Mouse (Mus musculus): ENCODE results near the gene Pdzd2. TPM values are rescaled to one million over a fixed set of nuclear protein-coding genes. Genes with fewer than 3 reads are reported as not detected.

The Pdzd2 gene
- 3.4 and 3.9 TPM in 2 replicates for polyA plus RNA-seq (2014; fragmentation: Nextera tagmentation; extraction: Ambion mirVana)

- Histone ChIP-seq H3K36me3 (replicated peaks; ENCODE audit: control insufficient read depth, insufficient read depth, low read depth, low read length) (no peaks in the 10 kb centered on the region), H3K9ac (replicated peaks; ENCODE audit: low read length) (peak within 1 kb of the TSS; percentile 64), H3K27ac (replicated peaks; ENCODE audit: low read depth, low read length) (no peak within 1 kb of the TSS), H3K27me3 (ENCODE audit: control insufficient read depth, insufficient read depth, low read length) (peaks cover 10% of the 10 kb centered on the region; the same call in 1 of the 2 replicates), H3K9me3 (replicated peaks; ENCODE audit: control insufficient read depth, low read length) (no peaks in the 10 kb centered on the region), H3K4me2 (ENCODE audit: low read depth, low read length) (peak within 1 kb of the TSS; percentile 94), H3K4me3 (ENCODE audit: low read depth, low read length) (peak within 1 kb of the TSS; percentile 62), H3K4me1 (ENCODE audit: control insufficient read depth, insufficient read depth, low read length) (no peaks in the 10 kb centered on the region)
- WGBS, result under 1% methylated on average over 79 of the region's 83 CpGs
- ATAC-seq (replicated peaks; ENCODE audit: insufficient number of reproducible peaks, low FRiP score, low TSS enrichment, low read depth) (peak; percentile 97), DNase-seq (ENCODE audit: low spot score) (peak; percentile 98)
Observed at GRCm38 (mm10) chr15:12739277-12740247, at the start of gene Pdzd2. Pdzd2 (minus strand) TSS chr15:12739924.

GRCm38 (mm10) chr15:12789406-12789867 lies 49.7 kb upstream of the Pdzd2 start:
- DNase-seq (ENCODE audit: low spot score), result peak; percentile 28
- no peak overlapping the region for H3K9ac ChIP-seq (replicated peaks; ENCODE audit: low read length)

GRCm38 (mm10) chr15:12788536-12788935 lies 48.8 kb upstream of the Pdzd2 start:
- no peaks in the 10 kb centered on the region for H3K36me3 ChIP-seq (replicated peaks; ENCODE audit: control insufficient read depth, insufficient read depth, low read depth, low read length)
- no peak overlapping the region for H3K27ac ChIP-seq (replicated peaks; ENCODE audit: low read depth, low read length)
- no peaks in the 10 kb centered on the region for H3K4me1 ChIP-seq (ENCODE audit: control insufficient read depth, insufficient read depth, low read length)
- no peaks in the 10 kb centered on the region for H3K27me3 ChIP-seq (ENCODE audit: control insufficient read depth, insufficient read depth, low read length)
- 84% methylated on average over 5 of the region's 5 CpGs for whole genome bisulfite sequencing
- DNase-seq (ENCODE audit: low spot score) (no peak), ATAC-seq (replicated peaks; ENCODE audit: insufficient number of reproducible peaks, low FRiP score, low TSS enrichment, low read depth) (no peak)
- no peak overlapping the region for H3K9ac ChIP-seq (replicated peaks; ENCODE audit: low read length)
- H3K4me3 ChIP-seq (ENCODE audit: low read depth, low read length), result no peak overlapping the region
- no peaks in the 10 kb centered on the region for H3K9me3 ChIP-seq (replicated peaks; ENCODE audit: control insufficient read depth, low read length)
- H3K4me2 ChIP-seq (ENCODE audit: low read depth, low read length), result no peak overlapping the region

More at GRCm38 (mm10) chr15:12789406-12789867, 49.7 kb upstream of the Pdzd2 start:
- no peak overlapping the region for H3K27ac ChIP-seq (replicated peaks; ENCODE audit: low read depth, low read length)
- no peak overlapping the region for H3K4me3 ChIP-seq (ENCODE audit: low read depth, low read length)
- H3K36me3 ChIP-seq (replicated peaks; ENCODE audit: control insufficient read depth, insufficient read depth, low read depth, low read length), result no peaks in the 10 kb centered on the region
- H3K27me3 ChIP-seq (ENCODE audit: control insufficient read depth, insufficient read depth, low read length), result no peaks in the 10 kb centered on the region
- 22% methylated on average over 10 of the region's 10 CpGs for WGBS
- ATAC-seq (replicated peaks; ENCODE audit: insufficient number of reproducible peaks, low FRiP score, low TSS enrichment, low read depth), result peak; percentile 59
- no peak overlapping the region for H3K4me2 ChIP-seq (ENCODE audit: low read depth, low read length)
- no peaks in the 10 kb centered on the region for H3K4me1 ChIP-seq (ENCODE audit: control insufficient read depth, insufficient read depth, low read length)
- no peaks in the 10 kb centered on the region for H3K9me3 ChIP-seq (replicated peaks; ENCODE audit: control insufficient read depth, low read length)

DNA sequence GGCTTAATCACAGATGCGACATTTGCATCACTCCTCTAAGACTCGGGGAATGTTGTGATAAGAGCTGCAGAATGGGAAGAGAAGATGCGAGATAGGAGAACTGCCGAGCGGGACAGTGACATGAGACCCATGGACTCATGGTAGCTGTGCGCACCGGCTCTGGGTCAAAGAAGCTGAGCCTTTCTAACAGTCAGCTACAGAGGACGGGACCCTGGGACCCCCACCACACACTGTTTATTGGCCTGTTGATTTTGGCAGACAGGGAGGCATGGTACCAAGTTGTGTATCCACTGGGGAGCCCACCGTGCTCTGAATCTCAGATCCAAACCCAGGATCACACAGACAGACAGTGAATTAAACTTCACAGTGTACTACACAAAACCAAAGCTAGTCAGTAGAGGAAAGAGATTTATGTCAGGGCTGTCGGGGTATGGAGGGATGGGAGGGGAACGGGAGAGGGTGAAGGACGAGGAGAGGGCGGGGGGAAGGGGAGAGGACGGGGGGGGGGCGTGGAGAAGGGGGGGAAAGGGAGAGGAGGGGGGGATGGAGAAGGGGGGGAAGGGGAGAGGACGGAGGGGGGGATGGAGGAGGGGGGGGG lies 42.1 kb upstream of the Pdzd2 start:
- 74% methylated on average over 11 of the region's 16 CpGs for WGBS
- no peak for ATAC-seq (replicated peaks; ENCODE audit: insufficient number of reproducible peaks, low FRiP score, low TSS enrichment, low read depth)
- H3K27ac ChIP-seq (replicated peaks; ENCODE audit: low read depth, low read length), result no peak overlapping the region

GRCm38 (mm10) chr15:12781296-12781695 lies 41.6 kb upstream of the Pdzd2 start:
- no peak for DNase-seq (ENCODE audit: low spot score)
- WGBS, result 86% methylated on average over 6 of the region's 6 CpGs
- no peak overlapping the region for H3K4me3 ChIP-seq (ENCODE audit: low read depth, low read length)
- H3K9ac ChIP-seq (replicated peaks; ENCODE audit: low read length), result no peak overlapping the region
- no peak overlapping the region for H3K4me2 ChIP-seq (ENCODE audit: low read depth, low read length)
- no peaks in the 10 kb centered on the region for H3K27me3 ChIP-seq (ENCODE audit: control insufficient read depth, insufficient read depth, low read length)
- H3K9me3 ChIP-seq (replicated peaks; ENCODE audit: control insufficient read depth, low read length), result no peaks in the 10 kb centered on the region
- H3K36me3 ChIP-seq (replicated peaks; ENCODE audit: control insufficient read depth, insufficient read depth, low read depth, low read length), result no peaks in the 10 kb centered on the region
- no peak overlapping the region for H3K27ac ChIP-seq (replicated peaks; ENCODE audit: low read depth, low read length)
- no peak for ATAC-seq (replicated peaks; ENCODE audit: insufficient number of reproducible peaks, low FRiP score, low TSS enrichment, low read depth)
- no peaks in the 10 kb centered on the region for H3K4me1 ChIP-seq (ENCODE audit: control insufficient read depth, insufficient read depth, low read length)

More for the DNA sequence above, 42.1 kb upstream of the Pdzd2 start:
- Histone ChIP-seq H3K27me3 (ENCODE audit: control insufficient read depth, insufficient read depth, low read length) (no peaks in the 10 kb centered on the region), H3K4me1 (ENCODE audit: control insufficient read depth, insufficient read depth, low read length) (no peaks in the 10 kb centered on the region), H3K9me3 (replicated peaks; ENCODE audit: control insufficient read depth, low read length) (no peaks in the 10 kb centered on the region), H3K4me2 (ENCODE audit: low read depth, low read length) (no peak overlapping the region), H3K36me3 (replicated peaks; ENCODE audit: control insufficient read depth, insufficient read depth, low read depth, low read length) (no peaks in the 10 kb centered on the region), H3K9ac (replicated peaks; ENCODE audit: low read length) (no peak overlapping the region), H3K4me3 (ENCODE audit: low read depth, low read length) (no peak overlapping the region)
- no peak for DNase-seq (ENCODE audit: low spot score)

GRCm38 (mm10) chr15:12774149-12774753 lies 34.5 kb upstream of the Pdzd2 start:
- ATAC-seq (replicated peaks; ENCODE audit: insufficient number of reproducible peaks, low FRiP score, low TSS enrichment, low read depth) (no peak), DNase-seq (ENCODE audit: low spot score) (no peak)
- Histone ChIP-seq H3K27ac (replicated peaks; ENCODE audit: low read depth, low read length) (no peak overlapping the region), H3K4me3 (ENCODE audit: low read depth, low read length) (no peak overlapping the region), H3K27me3 (ENCODE audit: control insufficient read depth, insufficient read depth, low read length) (no peaks in the 10 kb centered on the region), H3K9me3 (replicated peaks; ENCODE audit: control insufficient read depth, low read length) (no peaks in the 10 kb centered on the region), H3K9ac (replicated peaks; ENCODE audit: low read length) (no peak overlapping the region), H3K4me2 (ENCODE audit: low read depth, low read length) (no peak overlapping the region), H3K4me1 (ENCODE audit: control insufficient read depth, insufficient read depth, low read length) (no peaks in the 10 kb centered on the region), H3K36me3 (replicated peaks; ENCODE audit: control insufficient read depth, insufficient read depth, low read depth, low read length) (no peaks in the 10 kb centered on the region)
- WGBS, result 85% methylated on average over 11 of the region's 11 CpGs

DNA sequence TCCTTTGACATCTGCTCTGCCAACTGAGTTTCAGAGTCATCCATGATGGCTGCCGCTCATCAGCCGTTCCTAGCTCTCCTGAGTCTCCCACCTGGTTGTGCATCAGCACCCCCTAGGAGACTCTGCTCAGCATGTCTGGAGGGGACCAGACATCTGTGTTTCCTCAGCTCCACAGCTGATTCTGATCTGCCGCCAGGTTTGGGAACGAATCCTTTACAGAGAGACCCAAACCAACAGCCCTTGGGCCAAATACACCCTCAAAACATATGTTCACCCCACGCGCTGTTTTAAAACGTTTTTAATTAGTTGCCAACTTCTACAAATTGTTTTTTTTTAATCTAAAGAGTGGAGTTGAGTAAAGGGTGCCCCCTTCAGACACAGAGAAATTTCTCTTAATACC lies 31.2 kb upstream of the Pdzd2 start:
- no peak overlapping the region for H3K4me3 ChIP-seq (ENCODE audit: low read depth, low read length)
- no peak overlapping the region for H3K27ac ChIP-seq (replicated peaks; ENCODE audit: low read depth, low read length)
- ATAC-seq (replicated peaks; ENCODE audit: insufficient number of reproducible peaks, low FRiP score, low TSS enrichment, low read depth) (no peak), DNase-seq (ENCODE audit: low spot score) (peak; percentile 35)
- 66% methylated on average over 7 of the region's 7 CpGs for WGBS
- no peaks in the 10 kb centered on the region for H3K36me3 ChIP-seq (replicated peaks; ENCODE audit: control insufficient read depth, insufficient read depth, low read depth, low read length)
- no peaks in the 10 kb centered on the region for H3K27me3 ChIP-seq (ENCODE audit: control insufficient read depth, insufficient read depth, low read length)
- H3K4me1 ChIP-seq (ENCODE audit: control insufficient read depth, insufficient read depth, low read length), result no peaks in the 10 kb centered on the region
- no peak overlapping the region for H3K9ac ChIP-seq (replicated peaks; ENCODE audit: low read length)
- no peaks in the 10 kb centered on the region for H3K9me3 ChIP-seq (replicated peaks; ENCODE audit: control insufficient read depth, low read length)
- no peak overlapping the region for H3K4me2 ChIP-seq (ENCODE audit: low read depth, low read length)

Measured in embryonic facial prominence, embryonic 11.5 days (tissue).